Mouse (Mus musculus) MEL (cell line): ENCODE measurements around the gene Zcchc14.

Source experiments
- CTCF ChIP-seq, 3 experiments: IDR thresholded peaks in 2 of 3; conservative IDR thresholded peaks in 1 of 3; 2 replicates each; pipeline ENCODE4 v1.5.1; 2011 to 2012; ENCODE audit warnings: low read length in 3 of 3, low read depth in 2 of 3, mild to moderate bottlenecking in 2 of 3, improper control_type of control experiment in 1 of 3, inconsistent platforms in 1 of 3, mixed read lengths in 1 of 3, moderate library complexity in 1 of 3; ENCODE audit not compliant: control insufficient read depth in 1 of 3, insufficient read depth in 1 of 3, poor library complexity in 1 of 3, severe bottlenecking in 1 of 3
- POLR2AphosphoS2 ChIP-seq: IDR thresholded peaks from 2 replicates; pipeline ENCODE4 v1.6.1; 2011; ENCODE audit warnings: low read length, improper control_type of control experiment
- TCF12 ChIP-seq: IDR thresholded peaks from 2 replicates; pipeline ENCODE4 v1.6.1; 2014; ENCODE audit warnings: low read depth, mild to moderate bottlenecking, inconsistent platforms, low read length, improper control_type of control experiment, moderate library complexity
- USF1 ChIP-seq: IDR thresholded peaks from 2 replicates; pipeline ENCODE4 v1.6.1; 2014; ENCODE audit warnings: low read depth, mild to moderate bottlenecking, inconsistent platforms, low read length, improper control_type of control experiment, moderate library complexity
- ZKSCAN1 ChIP-seq: IDR thresholded peaks from 2 replicates; pipeline ENCODE4 v1.6.1; 2012; ENCODE audit warnings: low read depth, mild to moderate bottlenecking, inconsistent platforms, low read length, improper control_type of control experiment, moderate library complexity

- TF ChIP-seq CTCF (IDR thresholded peaks at IDR 0.05 in 2 of 3, conservative IDR thresholded peaks at IDR 0.05 in 1 of 3; ENCODE audit: control insufficient read depth in 1 of 3, insufficient read depth in 1 of 3, low read depth in 2 of 3, low read length in 3 of 3, poor library complexity in 1 of 3, severe bottlenecking in 1 of 3) (no peak), ZKSCAN1 (no peak), USF1 (no peak), POLR2AphosphoS2 (no peak), TCF12 (no peak)
Measured at GRCm38 (mm10) chr8:121583653-121584052, 69.0 kb downstream of the Zcchc14 start.
